Mouse (Mus musculus): ENCODE results near the gene Oxsr1.
"Not testable (repeated sequence)": the region's sequence is repeated elsewhere in the genome, so short reads cannot be mapped to it uniquely, and the experiment has no call there.

The Oxsr1 gene

GRCm38 (mm10) chr9:119322289-119323259, at the start of gene Oxsr1:
Gene Oxsr1, minus strand, starts transcription at chr9:119322427.
- peak; percentile 99 for DNase-seq

GRCm38 (mm10) chr9:119371251-119371650, 49.0 kb upstream of the Oxsr1 start:
- no peak for DNase-seq

- DNase-seq, result not testable (repeated sequence)
Observed at GRCm38 (mm10) chr9:119370770-119371169, 48.5 kb upstream of the Oxsr1 start.

- no peak for DNase-seq
Observed at GRCm38 (mm10) chr9:119368367-119368766, 46.1 kb upstream of the Oxsr1 start.

GRCm38 (mm10) chr9:119365284-119365683, 43.1 kb upstream of the Oxsr1 start, which contains the start of gene Slc22a14:
Gene Slc22a14, minus strand, starts transcription at chr9:119365553.
- DNase-seq, result no peak

GRCm38 (mm10) chr9:119363229-119363628, 41.0 kb upstream of the Oxsr1 start:
- DNase-seq, result no peak

GRCm38 (mm10) chr9:119361416-119361815, 39.2 kb upstream of the Oxsr1 start:
- no peak for DNase-seq

GRCm38 (mm10) chr9:119358058-119358429, 35.8 kb upstream of the Oxsr1 start:
- DNase-seq, result no peak

- peak; percentile 90 for DNase-seq
Observed at GRCm38 (mm10) chr9:119357331-119358057, 35.3 kb upstream of the Oxsr1 start, which contains the start of gene Xylb. Gene Xylb, plus strand, starts transcription at chr9:119357381.

- no peak for DNase-seq
Observed at GRCm38 (mm10) chr9:119355943-119356342, 33.7 kb upstream of the Oxsr1 start.

GRCm38 (mm10) chr9:119353926-119354325, 31.7 kb upstream of the Oxsr1 start:
- DNase-seq, result no peak

GRCm38 (mm10) chr9:119352060-119352459, 29.8 kb upstream of the Oxsr1 start:
- DNase-seq, result peak; percentile 65

- DNase-seq, result no peak
Observed at GRCm38 (mm10) chr9:119350947-119351705, 28.9 kb upstream of the Oxsr1 start.

- DNase-seq, result no peak
Observed at GRCm38 (mm10) chr9:119350531-119350930, 28.3 kb upstream of the Oxsr1 start.

- no peak for DNase-seq
Observed at GRCm38 (mm10) chr9:119346376-119346775, 24.1 kb upstream of the Oxsr1 start.

GRCm38 (mm10) chr9:119342728-119343127, 20.5 kb upstream of the Oxsr1 start:
- no peak for DNase-seq

GRCm38 (mm10) chr9:119340909-119341816, 18.9 kb upstream of the Oxsr1 start, which contains the start of gene Myd88:
Gene Myd88, minus strand, starts transcription at chr9:119341411.
- DNase-seq, result peak; percentile 84

- DNase-seq, result no peak
Observed at GRCm38 (mm10) chr9:119340212-119340580, 18.0 kb upstream of the Oxsr1 start.

- peak; percentile 61 for DNase-seq
Observed at GRCm38 (mm10) chr9:119339558-119340211, 17.5 kb upstream of the Oxsr1 start, which contains the start of gene Acaa1a. Gene Acaa1a, plus strand, starts transcription at chr9:119339676.

- DNase-seq, result no peak
Observed at GRCm38 (mm10) chr9:119339106-119339505, 16.9 kb upstream of the Oxsr1 start.

- no peak for DNase-seq
Observed at GRCm38 (mm10) chr9:119338350-119338749, 16.1 kb upstream of the Oxsr1 start.

Measured in cerebellum, adult 8-10 months (tissue).